Mouse (Mus musculus) midbrain, embryonic 11.5 days (tissue): ENCODE data around the gene Il4i1. TPM values are rescaled to one million over a fixed set of nuclear protein-coding genes. Genes with fewer than 3 reads are reported as not detected.

Source experiments
- ATAC-seq: fragments of 200-750 bp; cut with Nextera tagmentation; 2 replicates; pipeline ENCODE4 v1.8.0; 2017; ENCODE audit warnings: moderate TSS enrichment, moderate library complexity; ENCODE audit not compliant: low FRiP score
- DNase-seq: peaks from one replicate; pipeline ENCODE4 v3.0.0; 2015; ENCODE audit warnings: low spot score; ENCODE audit errors: missing footprints
- H3K27ac ChIP-seq: fragments of 300-500 bp; sonication (generic); 2 replicates; pipeline ENCODE4 v1.5.1; 2014; ENCODE audit warnings: low read depth, low read length
- H3K27me3 ChIP-seq: fragments of 300-500 bp; sonication (generic); 2 replicates; pipeline ENCODE4 v1.6.1; 2014; ENCODE audit warnings: mild to moderate bottlenecking, low read length, moderate library complexity, mixed read lengths; ENCODE audit not compliant: control insufficient read depth, insufficient read depth
- H3K36me3 ChIP-seq: fragments of 300-500 bp; sonication (generic); 2 replicates; pipeline ENCODE4 v1.6.1; 2014; ENCODE audit warnings: mild to moderate bottlenecking, low read length, moderate library complexity, mixed read lengths; ENCODE audit not compliant: control insufficient read depth, insufficient read depth
- H3K4me1 ChIP-seq: fragments of 300-500 bp; sonication (generic); 2 replicates; pipeline ENCODE4 v1.6.1; 2014; ENCODE audit warnings: low read length; ENCODE audit not compliant: control insufficient read depth, insufficient read depth
- H3K4me2 ChIP-seq: fragments of 300-500 bp; sonication (generic); 2 replicates; pipeline ENCODE4 v1.6.1; 2014; ENCODE audit warnings: mild to moderate bottlenecking, moderate library complexity
- H3K4me3 ChIP-seq: fragments of 300-500 bp; sonication (generic); 2 replicates; pipeline ENCODE4 v1.5.1; 2014; ENCODE audit warnings: low read depth, low read length
- H3K9ac ChIP-seq: fragments of 300-500 bp; sonication (generic); 2 replicates; pipeline ENCODE4 v1.6.1; 2014; ENCODE audit warnings: low read length
- H3K9me3 ChIP-seq: fragments of 300-500 bp; sonication (generic); 2 replicates; pipeline ENCODE4 v1.6.1; 2016; ENCODE audit warnings: low read length; ENCODE audit not compliant: control insufficient read depth
- WGBS: fragments of 180-500 bp; shearing (Covaris S2); extraction: QIAGEN DNeasy Blood & Tissue Kit; methylation state at CpG from one replicate; pipeline ENCODE4 v1.1.7; 2014; 5-methylcytosine and 5-hydroxymethylcytosine counted together
- polyA plus RNA-seq: library from polyadenylated mRNA; unstranded; fragments of >200 nt; fragmentation: Nextera tagmentation; extraction: Ambion mirVana; gene quantifications from 2 replicates; pipeline ENCODE4 v1.2.1, GENCODE M21; 2014

The Il4i1 gene
- polyA plus RNA-seq, 1 experiment from 2014 or later, result 1.2 TPM

- H3K27ac ChIP-seq, result peak within 1 kb of the TSS; percentile 93
- H3K4me3 ChIP-seq, result peak within 1 kb of the TSS; percentile 86
- WGBS, result under 1% methylated on average over 55 of the region's 57 CpGs
- H3K4me1 ChIP-seq, result peaks cover 32% of the 10 kb centered on the region
- H3K36me3 ChIP-seq, result no peaks in the 10 kb centered on the region
- H3K4me2 ChIP-seq, result peak within 1 kb of the TSS; percentile 97
- H3K27me3 ChIP-seq, result no peaks in the 10 kb centered on the region
- H3K9ac ChIP-seq, result peak within 1 kb of the TSS; percentile 95
- no peak; the same call in 1 of the 2 replicates for ATAC-seq
- H3K9me3 ChIP-seq, result no peaks in the 10 kb centered on the region
- DNase-seq, result peak; percentile 95
These were observed 359 bp downstream of the Il4i1 start, which contains the start of gene Atf5 for GRCm38 (mm10) chr7:44816470-44817021. Gene Atf5, minus strand, starts transcription at chr7:44816658.

- H3K9me3 ChIP-seq, result no peaks in the 10 kb centered on the region
- no peak overlapping the region for H3K27ac ChIP-seq
- ATAC-seq, result no peak
- no peaks in the 10 kb centered on the region for H3K27me3 ChIP-seq
- peak overlapping the region; percentile 95 for H3K9ac ChIP-seq
- peak overlapping the region; percentile 97 for H3K4me2 ChIP-seq
- H3K4me1 ChIP-seq, result peaks cover 32% of the 10 kb centered on the region
- WGBS, result 37% methylated on average over 3 of the region's 3 CpGs
- DNase-seq, result no peak
- H3K4me3 ChIP-seq, result peak overlapping the region; percentile 86
- no peaks in the 10 kb centered on the region for H3K36me3 ChIP-seq
These were observed 1.3 kb downstream of the Il4i1 start for GRCm38 (mm10) chr7:44817441-44817840.

- WGBS, result 43% methylated on average over 2 of the region's 2 CpGs
- H3K9me3 ChIP-seq, result no peaks in the 10 kb centered on the region
- no peaks in the 10 kb centered on the region for H3K27me3 ChIP-seq
- ATAC-seq (no peak), DNase-seq (no peak)
- H3K4me1 ChIP-seq, result peaks cover 35% of the 10 kb centered on the region
- peak overlapping the region; percentile 95 for H3K9ac ChIP-seq
- H3K4me2 ChIP-seq, result peak overlapping the region; percentile 97
- H3K27ac ChIP-seq, result no peak overlapping the region
- H3K36me3 ChIP-seq, result no peaks in the 10 kb centered on the region
- peak overlapping the region; percentile 86 for H3K4me3 ChIP-seq
These were observed 2.0 kb downstream of the Il4i1 start for GRCm38 (mm10) chr7:44818164-44818563.

GRCm38 (mm10) chr7:44818751-44819235 is 2.6 kb downstream of the Il4i1 start:
- peak overlapping the region; percentile 97 for H3K4me2 ChIP-seq
- no peaks in the 10 kb centered on the region for H3K36me3 ChIP-seq
- H3K27ac ChIP-seq, result no peak overlapping the region
- no peaks in the 10 kb centered on the region for H3K9me3 ChIP-seq
- H3K4me3 ChIP-seq, result peak overlapping the region; percentile 86
- peaks cover 36% of the 10 kb centered on the region for H3K4me1 ChIP-seq
- WGBS, result 52% methylated on average over 6 of the region's 6 CpGs
- H3K9ac ChIP-seq, result peak overlapping the region; percentile 36
- no peak for ATAC-seq
- DNase-seq, result peak; percentile 87
- no peaks in the 10 kb centered on the region for H3K27me3 ChIP-seq

- Histone ChIP-seq H3K4me1 (peaks cover 38% of the 10 kb centered on the region), H3K27me3 (no peaks in the 10 kb centered on the region), H3K9me3 (no peaks in the 10 kb centered on the region), H3K9ac (peak overlapping the region; percentile 36; the same call in 1 of the 2 replicates), H3K27ac (no peak overlapping the region), H3K4me3 (no peak overlapping the region), H3K36me3 (no peaks in the 10 kb centered on the region), H3K4me2 (peak overlapping the region; percentile 97; the same call in 1 of the 2 replicates)
- no peak for ATAC-seq
- 93% methylated on average over 2 of the region's 2 CpGs for WGBS
- DNase-seq, result no peak
These were observed 3.2 kb downstream of the Il4i1 start for GRCm38 (mm10) chr7:44819391-44819790.

- H3K9me3 ChIP-seq, result no peaks in the 10 kb centered on the region
- H3K9ac ChIP-seq, result no peak overlapping the region
- no peaks in the 10 kb centered on the region for H3K36me3 ChIP-seq
- H3K4me1 ChIP-seq, result peaks cover 33% of the 10 kb centered on the region
- no peak overlapping the region for H3K4me2 ChIP-seq
- H3K27ac ChIP-seq, result no peak overlapping the region
- no peaks in the 10 kb centered on the region for H3K27me3 ChIP-seq
- WGBS, result 77% methylated on average over 5 of the region's 5 CpGs
- DNase-seq (no peak), ATAC-seq (no peak)
- no peak overlapping the region for H3K4me3 ChIP-seq
These were observed 3.7 kb downstream of the Il4i1 start for GRCm38 (mm10) chr7:44819863-44820262.

GRCm38 (mm10) chr7:44820525-44820924 is 4.3 kb downstream of the Il4i1 start:
- DNase-seq (no peak), ATAC-seq (no peak)
- 93% methylated on average over 3 of the region's 3 CpGs for WGBS
- no peak overlapping the region for H3K9ac ChIP-seq
- H3K27ac ChIP-seq, result no peak overlapping the region
- H3K9me3 ChIP-seq, result no peaks in the 10 kb centered on the region
- peaks cover 29% of the 10 kb centered on the region for H3K4me1 ChIP-seq
- no peak overlapping the region for H3K4me3 ChIP-seq
- no peak overlapping the region for H3K4me2 ChIP-seq
- H3K27me3 ChIP-seq, result no peaks in the 10 kb centered on the region
- H3K36me3 ChIP-seq, result no peaks in the 10 kb centered on the region

GRCm38 (mm10) chr7:44821666-44822448 is 5.7 kb downstream of the Il4i1 start:
- peaks cover 29% of the 10 kb centered on the region for H3K4me1 ChIP-seq
- WGBS, result 87% methylated on average over 7 of the region's 7 CpGs
- no peak overlapping the region for H3K9ac ChIP-seq
- DNase-seq, result no peak
- no peak for ATAC-seq
- H3K4me2 ChIP-seq, result no peak overlapping the region
- no peaks in the 10 kb centered on the region for H3K9me3 ChIP-seq
- H3K36me3 ChIP-seq, result no peaks in the 10 kb centered on the region
- no peak overlapping the region for H3K27ac ChIP-seq
- no peaks in the 10 kb centered on the region for H3K27me3 ChIP-seq
- no peak overlapping the region for H3K4me3 ChIP-seq

GRCm38 (mm10) chr7:44823409-44823808 is 7.2 kb downstream of the Il4i1 start:
- no peak for DNase-seq

More at GRCm38 (mm10) chr7:44823409-44823808, 7.2 kb downstream of the Il4i1 start:
- Histone ChIP-seq H3K27ac (no peak overlapping the region), H3K9ac (no peak overlapping the region), H3K4me2 (no peak overlapping the region), H3K27me3 (no peaks in the 10 kb centered on the region), H3K9me3 (no peaks in the 10 kb centered on the region), H3K36me3 (no peaks in the 10 kb centered on the region; the same call in 1 of the 2 replicates), H3K4me3 (no peak overlapping the region), H3K4me1 (peaks cover 15% of the 10 kb centered on the region)
- WGBS, result 42% methylated on average over 7 of the region's 7 CpGs
- no peak for ATAC-seq
